Mouse (Mus musculus) ES-CJ7 (cell line): ENCODE data around the gene Pigw.
"Not testable (repeated sequence)": the region's sequence is repeated elsewhere in the genome, so short reads cannot be mapped to it uniquely, and the experiment has no call there.

Source experiments
- DNase-seq: peaks from one replicate; pipeline ENCODE4 v3.0.0; 2011; ENCODE audit warnings: low read depth, low spot score

The Pigw gene

GRCm38 (mm10) chr11:84880465-84880961, 428 bp upstream of the Pigw start:
- DNase-seq = peak; percentile 47

DNA sequence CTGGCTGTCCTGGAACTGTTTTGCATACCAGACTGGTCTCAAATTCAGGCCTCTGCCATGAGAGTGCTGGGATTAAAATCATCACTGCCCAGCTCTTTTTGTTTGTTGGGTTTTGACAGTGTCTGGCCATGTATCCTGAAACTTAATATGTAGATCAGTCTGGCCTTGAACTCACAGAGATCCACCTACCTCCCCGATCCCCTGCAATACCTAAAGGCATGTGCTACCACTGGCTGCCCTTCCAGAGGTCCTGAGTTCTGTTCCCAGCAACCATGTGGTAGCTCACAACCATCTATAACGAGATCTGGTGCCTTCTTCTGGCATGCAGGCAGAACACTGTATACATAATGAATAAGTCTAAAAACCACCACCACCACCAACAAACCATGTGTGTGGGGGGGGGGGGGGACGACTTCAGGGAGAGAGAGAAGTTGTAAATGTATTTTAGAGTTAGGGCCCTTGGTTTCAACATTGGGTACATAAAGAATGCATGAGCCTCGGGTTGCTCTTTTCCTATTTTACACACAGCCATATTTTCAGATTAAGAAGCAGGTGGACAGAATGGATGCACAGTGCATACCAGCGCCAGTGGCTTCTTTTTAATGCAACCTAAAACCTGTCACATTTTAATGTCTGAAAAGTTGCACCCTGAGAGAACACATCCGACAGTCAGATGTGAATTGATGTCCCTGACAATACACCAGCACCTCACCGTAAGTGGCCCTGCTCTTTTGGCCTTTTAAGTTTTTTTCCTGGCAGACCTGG, 896 bp downstream of the Pigw start:
- peak; percentile 44 for DNase-seq

DNA sequence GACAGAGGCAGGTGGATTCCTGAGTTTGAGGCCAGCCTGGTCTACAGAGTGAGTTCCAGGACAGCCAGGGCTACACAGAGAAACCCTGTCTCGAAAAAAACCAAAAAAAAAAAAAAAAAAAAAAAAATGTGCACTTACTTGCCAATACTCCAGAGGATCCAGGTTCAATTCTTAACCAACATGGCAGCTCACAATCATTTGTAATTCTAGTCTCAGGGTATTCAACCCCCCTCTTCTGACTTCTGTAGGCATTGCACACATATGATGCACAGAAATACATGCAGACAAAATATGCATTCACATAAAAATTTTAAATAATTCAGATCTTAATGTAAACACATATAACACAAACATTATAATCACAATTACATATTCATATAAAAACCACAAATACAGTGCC, 4.1 kb downstream of the Pigw start:
- DNase-seq = not testable (repeated sequence)

DNA sequence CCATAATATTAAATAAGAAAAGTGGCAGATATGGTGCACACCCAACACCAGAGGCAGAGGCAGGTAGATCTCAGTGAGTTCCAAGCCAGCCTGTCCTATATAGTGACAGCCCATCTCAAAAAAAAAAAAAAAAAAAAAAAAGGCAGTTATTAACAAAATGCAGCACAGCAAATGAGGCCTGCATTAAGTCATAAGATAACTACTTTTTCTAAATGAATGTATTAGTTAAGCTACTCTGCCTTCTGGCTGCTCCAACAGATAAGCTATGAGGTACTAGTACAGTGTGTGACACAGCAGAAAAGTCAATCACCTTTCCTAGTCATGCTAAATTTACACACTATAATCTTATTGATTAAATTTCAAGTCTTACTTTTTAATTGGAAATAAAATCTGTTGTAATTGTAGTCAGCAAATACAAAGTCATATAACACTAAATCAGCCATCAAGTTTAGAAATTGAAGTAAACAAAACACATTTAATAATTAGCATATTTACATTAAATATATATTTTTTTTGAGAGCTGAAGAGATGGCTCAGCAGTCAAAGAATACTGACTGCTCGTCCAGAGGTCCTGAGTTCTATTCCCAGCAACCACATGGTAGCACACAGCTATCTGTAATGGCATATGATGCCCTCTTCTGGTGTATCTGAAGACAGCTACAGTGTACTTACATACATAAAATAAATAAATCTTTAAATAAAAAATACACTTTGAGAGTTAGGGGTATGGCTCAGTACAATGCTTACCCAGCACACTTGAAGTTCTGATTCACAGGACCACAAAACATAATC, 6.8 kb downstream of the Pigw start:
- DNase-seq = peak; percentile 39

DNA sequence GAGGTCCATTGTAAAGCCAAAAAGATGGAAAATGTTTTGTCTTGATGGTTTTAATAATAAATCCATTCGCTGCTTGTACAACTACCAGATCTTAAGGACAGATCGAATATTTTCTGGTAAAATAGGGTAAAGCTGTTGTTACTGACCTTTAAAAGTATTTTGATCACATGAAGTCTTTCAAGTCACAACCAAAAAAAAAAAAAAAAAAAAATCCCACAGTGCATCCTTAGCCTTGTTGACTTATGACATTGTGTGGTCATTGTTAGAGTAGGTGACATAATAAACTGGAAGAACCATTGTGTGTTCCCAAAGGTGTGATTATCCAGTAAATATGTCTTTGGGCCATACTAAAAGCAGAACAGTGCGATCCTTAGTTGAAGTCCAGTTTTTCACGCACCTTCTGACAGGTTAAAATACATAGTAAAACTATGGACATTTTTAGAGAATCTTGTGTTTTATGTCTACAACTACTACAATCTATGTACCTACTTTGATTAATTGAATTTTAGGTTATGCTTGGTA, 8.5 kb downstream of the Pigw start:
- DNase-seq = no peak

- DNase-seq = peak; percentile 63
Observed at GRCm38 (mm10) chr11:84871046-84871445, 9.0 kb downstream of the Pigw start.

DNA sequence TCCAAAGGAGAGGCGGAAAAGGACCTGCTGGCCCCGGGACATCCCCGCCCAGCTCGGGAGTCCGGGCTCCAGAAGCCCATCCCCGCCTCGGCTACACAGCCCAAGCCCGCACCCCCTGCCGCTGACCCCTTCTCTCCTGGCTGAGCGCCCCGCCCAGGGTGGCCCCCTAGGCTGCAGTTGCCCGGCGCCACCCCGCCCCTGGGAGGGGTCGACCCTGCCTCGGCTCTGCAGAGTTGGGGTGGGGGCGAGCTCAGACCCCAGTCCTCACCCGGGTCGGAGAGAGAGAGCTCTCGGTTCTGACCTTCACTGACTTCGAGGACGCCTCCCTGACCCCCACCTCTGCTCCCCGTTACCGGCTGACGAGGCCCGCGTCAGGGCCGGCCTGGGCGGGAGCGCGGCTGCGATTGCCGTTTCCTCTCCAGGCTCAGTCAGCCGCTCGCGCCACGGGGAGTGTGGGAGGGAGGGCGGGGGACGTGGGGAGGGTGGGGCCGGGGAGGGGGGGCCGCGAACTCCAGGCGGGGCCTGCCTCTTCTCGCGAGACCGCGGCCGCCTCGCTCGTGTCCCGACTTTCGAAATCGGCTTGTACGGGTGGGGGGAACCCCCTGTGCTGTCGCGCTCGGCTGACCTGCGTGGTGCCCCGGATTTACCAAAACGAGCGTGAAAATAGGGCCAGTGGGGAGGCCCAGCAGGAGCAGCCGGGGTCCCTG, 9.6 kb downstream of the Pigw start, which contains the start of gene Ggnbp2:
Gene Ggnbp2, minus strand, starts transcription at position 481 of the 707 bp plus-strand sequence.
- DNase-seq = peak; percentile 90

- peak; percentile 96 for DNase-seq
Observed at GRCm38 (mm10) chr11:84869537-84870232, 10.4 kb downstream of the Pigw start.

DNA sequence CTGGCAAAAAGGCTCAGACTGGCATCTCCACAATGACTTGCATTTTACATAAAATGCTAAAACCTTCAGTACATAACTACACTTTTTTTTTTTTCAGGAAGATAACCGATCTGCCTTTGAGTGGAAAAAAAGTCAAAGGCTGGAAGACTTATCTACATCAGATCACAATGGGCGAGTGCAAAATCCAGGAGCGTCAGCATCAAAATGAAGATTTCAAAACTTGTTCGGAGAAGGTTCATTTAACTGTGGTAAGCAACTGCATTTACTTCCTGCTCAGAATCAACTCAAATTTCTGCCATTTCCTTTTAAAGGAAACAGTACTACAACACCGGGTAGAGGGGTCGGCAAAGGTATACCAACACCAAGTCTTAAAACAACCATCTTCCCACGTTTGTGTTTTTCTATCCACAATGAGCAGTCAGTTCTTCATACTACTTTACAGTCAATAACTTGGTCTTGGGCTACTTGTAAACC, 11.3 kb downstream of the Pigw start:
- DNase-seq = no peak

DNA sequence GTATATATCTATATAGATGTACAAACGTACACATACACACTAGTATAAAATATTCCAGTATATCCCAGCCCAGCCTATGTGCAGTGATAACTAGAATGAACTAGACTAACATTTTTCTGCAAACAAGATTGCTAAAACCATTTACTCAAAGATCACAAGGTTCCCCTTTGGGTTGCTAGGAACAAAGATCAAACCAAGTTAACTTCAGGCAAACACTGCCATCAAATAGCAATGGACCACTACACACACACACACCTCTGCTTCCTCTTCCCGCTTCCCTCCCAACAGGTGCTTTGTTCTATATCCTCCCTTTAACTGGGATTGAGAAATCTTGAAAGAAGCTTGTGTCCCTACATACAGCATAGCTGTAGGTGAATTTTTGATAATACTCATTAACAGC, 12.5 kb downstream of the Pigw start:
- DNase-seq = no peak

GRCm38 (mm10) chr11:84865268-84865667, 14.8 kb downstream of the Pigw start:
- DNase-seq = no peak

DNA sequence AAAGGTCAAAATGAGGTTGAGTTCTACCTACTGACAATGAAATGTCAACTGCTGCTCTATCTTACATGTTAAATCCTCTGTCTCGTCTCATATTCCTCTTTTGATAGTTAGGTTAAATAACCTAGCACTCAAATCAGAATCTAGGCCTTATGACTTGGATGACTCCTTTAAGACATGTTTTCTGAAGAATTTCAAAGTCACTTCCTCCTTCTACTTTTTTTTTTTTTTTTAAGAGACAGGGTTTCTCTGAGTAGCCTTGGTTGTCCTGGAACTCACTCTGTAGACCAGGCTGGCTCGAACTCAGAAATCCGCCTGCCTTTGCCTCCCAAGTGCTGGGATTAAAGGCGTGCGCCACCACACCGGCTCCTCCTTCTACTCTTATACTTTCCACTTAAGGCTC, 24.8 kb downstream of the Pigw start:
- no peak for DNase-seq

DNA sequence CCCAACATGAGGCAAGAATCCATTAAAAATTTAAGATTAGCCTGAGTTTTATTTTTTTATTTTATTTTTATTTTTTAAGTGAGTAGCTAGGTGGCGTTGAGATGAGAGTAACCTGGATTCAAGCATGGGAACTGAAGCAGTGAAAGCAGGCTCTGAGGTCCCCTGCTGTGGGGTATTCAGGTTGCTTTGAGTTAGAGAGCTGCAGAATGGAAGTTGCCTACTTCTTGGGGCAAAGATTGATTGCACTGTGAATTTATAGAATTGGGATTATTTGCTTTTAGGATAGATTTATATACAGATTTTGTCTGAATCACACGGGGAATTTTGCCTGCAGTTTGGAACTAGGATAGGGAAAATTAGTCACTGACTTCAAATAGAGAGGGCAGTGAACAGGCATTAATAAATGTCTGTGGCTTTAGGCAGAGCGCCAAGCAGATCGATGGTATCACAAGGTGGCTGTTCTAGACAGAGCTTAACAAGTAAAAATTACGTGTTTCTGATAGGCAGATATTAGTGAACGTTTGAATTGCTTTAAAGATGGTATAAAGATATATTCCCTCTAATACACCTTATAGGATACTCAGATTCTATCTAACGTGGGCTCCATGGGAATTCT, 32.5 kb downstream of the Pigw start:
- DNase-seq = peak; percentile 84

DNA sequence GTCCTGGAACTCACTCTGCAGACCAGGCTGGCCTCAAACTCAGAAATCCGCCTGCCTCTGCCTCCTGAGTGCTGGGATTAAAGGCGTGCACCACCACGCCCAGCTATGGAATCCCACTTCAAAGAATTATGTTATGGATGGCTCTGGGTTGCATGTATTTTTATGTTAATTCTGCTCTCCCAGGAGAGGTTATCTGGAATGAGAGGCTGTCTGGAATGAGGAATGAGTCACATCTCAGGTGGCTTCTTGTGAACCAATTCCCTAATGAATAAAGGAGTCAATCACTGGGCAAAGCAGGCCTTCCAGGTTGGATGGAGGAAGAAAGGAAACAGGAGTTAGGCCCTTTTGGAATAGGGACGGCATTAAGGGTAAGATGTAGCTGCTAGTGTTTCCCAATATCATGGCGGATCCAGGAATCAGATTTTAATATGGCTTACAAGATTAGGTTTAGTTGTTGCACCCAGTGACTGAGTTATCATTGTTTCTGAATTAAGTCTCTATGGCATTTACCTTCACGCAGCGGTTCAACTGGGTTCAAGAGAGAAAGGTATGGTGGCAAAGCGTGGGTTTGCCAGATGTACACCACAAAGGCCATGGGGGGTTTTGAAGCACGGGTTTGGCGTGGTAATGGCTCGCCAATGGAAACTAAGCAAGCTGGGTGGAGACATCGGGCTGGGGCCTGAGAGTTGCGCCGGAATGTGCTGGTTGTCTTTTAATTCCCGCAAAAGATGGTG, 33.2 kb downstream of the Pigw start:
- peak; percentile 86 for DNase-seq

GRCm38 (mm10) chr11:84839330-84839729, 40.8 kb downstream of the Pigw start:
- no peak for DNase-seq

GRCm38 (mm10) chr11:84829495-84829894, 50.6 kb downstream of the Pigw start:
- DNase-seq = not testable (repeated sequence)

- peak; percentile 79 for DNase-seq
Observed at GRCm38 (mm10) chr11:84828516-84829399, 51.3 kb downstream of the Pigw start, which contains the start of gene Dhrs11. TSS of gene Dhrs11 (minus strand) at chr11:84828994.

DNA sequence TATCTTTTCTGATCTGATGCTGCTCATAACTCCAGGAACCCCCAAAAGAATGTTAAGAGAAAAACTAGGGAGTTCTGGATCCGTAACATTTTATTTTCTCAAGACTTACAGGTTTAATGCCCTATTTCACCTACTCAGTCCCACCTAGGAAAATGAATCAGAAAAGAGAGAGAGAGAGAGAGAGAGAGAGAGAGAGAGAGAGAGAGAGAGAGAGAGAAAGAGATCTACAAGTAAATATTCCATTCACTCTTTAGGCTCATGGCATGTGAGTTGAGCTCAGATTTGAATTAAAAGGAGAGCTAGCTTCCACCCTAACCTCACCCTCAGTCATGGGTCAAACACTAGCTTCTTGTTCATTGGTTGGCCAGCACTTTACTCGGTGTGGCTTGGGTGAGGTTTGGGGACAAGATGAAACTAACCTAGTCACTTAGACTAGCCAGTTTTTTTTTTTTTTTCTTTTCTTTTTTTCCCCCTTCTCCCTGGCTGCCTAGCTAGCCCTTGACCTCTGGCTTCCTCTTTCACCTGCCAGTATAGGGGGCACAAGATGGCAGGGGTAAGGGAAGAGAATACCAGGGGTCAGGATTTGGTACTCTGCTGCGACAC, 52.1 kb downstream of the Pigw start:
- no peak for DNase-seq
